Mouse (Mus musculus): ENCODE results near the gene Ipo13.

DNA sequence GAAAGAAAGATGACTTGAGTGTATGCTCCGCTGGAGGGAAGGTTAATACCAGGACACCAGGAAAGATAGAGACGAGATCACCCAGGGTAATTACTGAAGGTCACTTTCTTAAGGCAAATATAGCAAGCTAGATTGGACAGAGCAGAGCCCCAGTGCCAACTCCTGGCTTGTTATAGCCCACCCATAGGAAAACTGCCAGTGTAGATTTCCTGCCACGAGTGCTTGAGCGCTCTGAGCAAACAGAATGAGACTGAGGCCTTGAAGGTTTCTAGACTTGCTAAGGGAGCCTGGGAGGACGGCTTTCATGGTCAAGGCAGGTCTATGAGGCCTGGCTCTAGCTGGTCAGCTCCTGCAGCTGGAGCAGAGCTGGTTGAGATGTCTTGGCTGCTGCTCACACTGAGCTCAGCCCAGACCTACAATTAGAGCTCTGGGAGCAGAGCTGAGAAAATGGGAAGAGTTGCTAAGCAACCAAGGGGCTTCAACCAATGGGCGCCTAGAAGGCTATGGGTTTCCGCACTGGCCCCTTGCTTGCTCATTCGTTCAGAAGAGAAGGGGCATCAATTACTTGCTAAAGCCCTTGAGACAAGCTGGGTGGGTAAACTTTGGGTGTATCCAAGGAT lies 5.9 kb downstream of the Ipo13 start:
- TF ChIP-seq EP300 (IDR thresholded peaks at IDR 0.05; ENCODE audit: low read depth) (no peak), CTCF (IDR thresholded peaks at IDR 0.05; ENCODE audit: low read depth) (no peak)

All from heart, postnatal 0 days (tissue).